Mouse (Mus musculus) limb, embryonic 14.5 days (tissue): ENCODE measurements at regions not wholly inside any gene's neighbourhood (a gene's known extent, or its start where the extent isn't known, plus 50 kb on each side); places are given as distances from the start of the nearest gene placed in this dataset.

Experiments
- ATAC-seq: fragments of 200-750 bp; cut with Nextera tagmentation; 2 replicates; pipeline ENCODE4 v1.8.0; 2017; ENCODE audit warnings: low read depth, moderate number of reproducible peaks, moderate TSS enrichment; ENCODE audit not compliant: low FRiP score
- DNase-seq: peaks from one replicate; pipeline ENCODE4 v3.0.0-alpha.2; 2015; ENCODE audit warnings: low spot score
- H3K27ac ChIP-seq: fragments of 300-500 bp; sonication (generic); replicated peaks from 2 replicates; pipeline ENCODE4 v1.5.1; 2014; ENCODE audit warnings: low read depth, mild to moderate bottlenecking, low read length, moderate library complexity, mixed read lengths
- H3K27me3 ChIP-seq: fragments of 300-500 bp; sonication (generic); 2 replicates; pipeline ENCODE4 v1.6.1; 2014; ENCODE audit warnings: low read length, mixed read lengths; ENCODE audit not compliant: control insufficient read depth, insufficient read depth
- H3K36me3 ChIP-seq: fragments of 300-500 bp; sonication (generic); 2 replicates; pipeline ENCODE4 v1.6.1; 2014; ENCODE audit warnings: mild to moderate bottlenecking, low read length, moderate library complexity, mixed read lengths; ENCODE audit not compliant: control insufficient read depth, insufficient read depth
- H3K4me1 ChIP-seq: fragments of 300-500 bp; sonication (generic); 2 replicates; pipeline ENCODE4 v1.6.1; 2014; ENCODE audit warnings: antibody characterized with exemption, low read length, mixed read lengths; ENCODE audit not compliant: control insufficient read depth, insufficient read depth
- H3K4me2 ChIP-seq: fragments of 300-500 bp; sonication (generic); replicated peaks from 2 replicates; pipeline ENCODE4 v1.6.1; 2014; ENCODE audit warnings: low read depth, mild to moderate bottlenecking, low read length, moderate library complexity; ENCODE audit not compliant: severe bottlenecking
- H3K4me3 ChIP-seq: fragments of 300-500 bp; sonication (generic); replicated peaks from 2 replicates; pipeline ENCODE4 v1.5.1; 2014; ENCODE audit warnings: low read length
- H3K9ac ChIP-seq: fragments of 300-500 bp; sonication (generic); 2 replicates; pipeline ENCODE4 v1.6.1; 2014; ENCODE audit warnings: mild to moderate bottlenecking, low read depth, low read length, moderate library complexity; ENCODE audit not compliant: severe bottlenecking
- H3K9me3 ChIP-seq: fragments of 300-500 bp; sonication (generic); 2 replicates; pipeline ENCODE4 v1.6.1; 2016; ENCODE audit warnings: low read length; ENCODE audit not compliant: control insufficient read depth
- POLR2A ChIP-seq: fragments of 200-500 bp; IDR thresholded peaks from 2 replicates; pipeline ENCODE4 v1.8.0; 2012; ENCODE audit warnings: inconsistent platforms, mild to moderate bottlenecking, moderate library complexity, borderline replicate concordance; ENCODE audit not compliant: insufficient read depth, insufficient read length; ENCODE audit errors: extremely low read depth
- WGBS: fragments of 180-500 bp; shearing (Covaris S2); extraction: QIAGEN DNeasy Blood & Tissue Kit; methylation state at CpG from one replicate; pipeline ENCODE4 v1.1.7; 2014; 5-methylcytosine and 5-hydroxymethylcytosine counted together

DNA sequence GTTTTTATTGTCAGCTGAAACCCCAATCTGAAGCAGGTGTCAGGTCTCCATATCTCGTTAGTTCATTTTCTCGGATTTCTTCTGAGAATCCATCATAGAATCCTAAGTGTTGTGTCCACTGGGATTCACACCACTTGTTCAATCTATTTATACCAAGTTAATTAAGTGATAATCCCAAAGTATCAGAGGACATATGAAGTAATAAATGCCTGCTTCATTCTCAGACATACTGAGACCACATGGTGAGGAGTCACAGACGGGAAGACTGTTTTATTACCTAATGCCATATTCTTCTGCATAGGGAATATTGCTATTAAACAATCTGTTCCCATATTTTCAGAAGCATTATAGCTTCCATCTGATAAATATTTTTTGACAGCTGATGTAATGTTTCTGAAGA, 863.5 kb downstream of the Pdha2 start:
- no peaks in the 10 kb centered on the region for H3K27me3 ChIP-seq
- WGBS = 54% methylated on average over 3 of the region's 3 CpGs
- no peak overlapping the region for H3K4me3 ChIP-seq
- no peak overlapping the region for H3K27ac ChIP-seq
- no peaks in the 10 kb centered on the region for H3K4me1 ChIP-seq
- no peak overlapping the region for H3K9ac ChIP-seq
- no peaks in the 10 kb centered on the region for H3K36me3 ChIP-seq
- ATAC-seq (peak; percentile 53; the same call in 1 of the 2 replicates), DNase-seq (no peak)
- no peak for TF ChIP-seq POLR2A
- H3K4me2 ChIP-seq = no peak overlapping the region
- no peaks in the 10 kb centered on the region for H3K9me3 ChIP-seq

DNA sequence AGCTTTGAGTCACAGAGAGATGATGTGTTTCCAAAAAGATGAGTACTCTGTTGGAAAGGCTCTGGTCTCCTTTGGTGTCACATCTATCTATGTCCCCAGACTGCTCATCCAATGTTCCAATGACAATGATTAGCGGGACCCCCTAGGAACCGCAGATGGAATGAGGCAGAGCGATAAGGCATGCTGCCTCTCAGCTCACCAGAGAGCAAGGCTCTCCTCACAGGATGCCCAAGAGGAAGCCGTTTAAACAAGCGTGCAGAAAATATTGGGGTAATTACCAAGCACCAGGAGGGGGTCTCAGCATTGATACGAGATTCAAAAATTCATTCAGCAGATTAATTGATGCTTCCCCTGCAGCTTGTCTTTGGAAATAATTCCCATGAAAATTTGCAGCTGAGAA, 871.5 kb downstream of the Pdha2 start:
- no peak for TF ChIP-seq POLR2A
- ATAC-seq (no peak), DNase-seq (no peak)
- no peaks in the 10 kb centered on the region for H3K27me3 ChIP-seq
- H3K4me3 ChIP-seq = no peak overlapping the region
- WGBS = 62% methylated on average over 6 of the region's 6 CpGs
- H3K4me2 ChIP-seq = no peak overlapping the region
- H3K9me3 ChIP-seq = no peaks in the 10 kb centered on the region
- no peak overlapping the region for H3K9ac ChIP-seq
- no peaks in the 10 kb centered on the region for H3K36me3 ChIP-seq
- H3K4me1 ChIP-seq = no peaks in the 10 kb centered on the region
- no peak overlapping the region for H3K27ac ChIP-seq

DNA sequence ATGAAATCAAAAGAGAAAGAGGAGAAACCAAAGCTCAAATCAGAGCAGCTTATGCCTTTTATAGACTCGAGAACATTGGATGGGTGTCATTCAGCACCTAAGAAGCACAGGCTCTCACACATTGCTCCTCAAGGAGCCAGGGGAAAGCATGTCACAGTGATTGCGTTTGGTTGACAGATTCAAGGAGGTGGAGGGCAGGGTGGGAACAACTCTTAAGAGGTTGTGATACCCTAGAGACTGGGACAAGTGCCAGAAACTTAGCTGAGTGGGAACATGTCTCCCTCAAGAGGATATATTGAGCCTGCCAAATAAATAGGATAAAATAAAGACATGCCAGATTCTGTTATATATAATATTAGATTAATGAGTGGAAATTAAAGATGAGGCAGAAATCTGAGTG, 898.4 kb downstream of the Pdha2 start:
- WGBS = 52% methylated on average over 2 of the region's 2 CpGs
- Histone ChIP-seq H3K4me1 (no peaks in the 10 kb centered on the region), H3K4me3 (no peak overlapping the region), H3K27me3 (no peaks in the 10 kb centered on the region), H3K27ac (no peak overlapping the region), H3K9me3 (no peaks in the 10 kb centered on the region), H3K4me2 (no peak overlapping the region), H3K9ac (no peak overlapping the region), H3K36me3 (no peaks in the 10 kb centered on the region)
- TF ChIP-seq POLR2A = no peak
- no peak for DNase-seq
- no peak for ATAC-seq

DNA sequence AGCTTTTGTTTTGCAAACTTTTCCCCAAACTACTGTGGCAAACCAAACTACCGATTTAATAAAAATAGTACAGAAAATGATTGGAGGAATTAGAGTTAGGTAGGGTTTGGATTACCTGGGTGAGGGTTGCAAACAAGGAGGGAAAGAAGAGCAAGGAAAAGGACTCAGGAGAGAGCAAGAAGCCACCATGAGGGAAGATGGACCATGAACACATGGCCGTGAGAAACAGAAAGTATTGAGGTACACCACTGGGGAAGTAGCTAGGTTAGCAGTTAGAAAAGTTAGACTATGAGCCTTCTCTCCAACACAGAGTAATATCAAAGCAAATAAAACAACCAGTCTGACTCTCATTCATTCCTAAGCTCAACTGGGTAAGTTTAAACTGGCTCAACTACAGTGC, 912.8 kb downstream of the Pdha2 start:
- H3K27ac ChIP-seq = no peak overlapping the region
- no peaks in the 10 kb centered on the region for H3K36me3 ChIP-seq
- H3K4me3 ChIP-seq = no peak overlapping the region
- no peak overlapping the region for H3K9ac ChIP-seq
- no peak overlapping the region for H3K4me2 ChIP-seq
- H3K27me3 ChIP-seq = no peaks in the 10 kb centered on the region
- no peaks in the 10 kb centered on the region for H3K4me1 ChIP-seq
- TF ChIP-seq POLR2A = no peak
- no peak for DNase-seq
- H3K9me3 ChIP-seq = no peaks in the 10 kb centered on the region
- WGBS = 83% methylated on average over 2 of the region's 2 CpGs
- ATAC-seq = no peak
